Mouse (Mus musculus): ENCODE results near the gene Bcas2. TPM values are rescaled to one million over a fixed set of nuclear protein-coding genes. Genes with fewer than 3 reads are reported as not detected.

The Bcas2 gene
- total and polyA plus RNA-seq, 2 experiments from 2014 or later, result 103 to 234 TPM

DNA sequence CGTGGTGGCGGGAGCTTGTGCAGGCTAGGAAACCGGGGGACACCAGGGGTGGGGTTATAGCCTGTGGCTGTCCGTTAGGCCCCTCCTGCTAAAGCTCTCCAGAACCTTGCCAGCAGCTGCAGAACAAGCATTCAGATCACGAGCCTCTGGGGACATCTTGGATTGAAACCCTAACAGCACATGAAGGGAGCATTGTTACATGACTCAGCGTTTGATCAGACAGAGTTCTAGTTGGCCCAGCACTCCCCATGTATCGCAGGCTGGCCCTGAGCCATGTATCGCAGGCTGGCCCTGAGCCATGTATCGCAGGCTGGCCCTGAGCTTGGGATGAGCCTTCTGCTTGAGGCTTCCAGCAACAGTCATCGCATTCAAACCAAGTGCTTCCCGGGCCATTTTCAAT lies 30.2 kb upstream of the Bcas2 start:
- Histone ChIP-seq H3K4me1 (ENCODE audit: insufficient read depth, low read length) (no peaks in the 10 kb centered on the region), H3K4me2 (ENCODE audit: low read depth, low read length, poor library complexity, severe bottlenecking) (no peak overlapping the region), H3K27me3 (ENCODE audit: insufficient read depth, low read length) (no peaks in the 10 kb centered on the region), H3K27ac (ENCODE audit: low read depth, low read length) (no peak overlapping the region), H3K36me3 (ENCODE audit: insufficient read depth, low read length) (no peaks in the 10 kb centered on the region), H3K9me3 (ENCODE audit: low read length) (no peaks in the 10 kb centered on the region), H3K4me3 (ENCODE audit: low read depth, low read length) (no peak overlapping the region), H3K9ac (replicated peaks; ENCODE audit: low read length, poor library complexity, severe bottlenecking) (no peak overlapping the region)
- DNase-seq (ENCODE audit: low spot score) (no peak), ATAC-seq (ENCODE audit: low FRiP score) (no peak)
- 90% methylated on average over 11 of the region's 11 CpGs for whole genome bisulfite sequencing
- no peak for TF ChIP-seq CTCF (IDR thresholded peaks at IDR 0.05)

- no peak for ATAC-seq (ENCODE audit: low FRiP score)
- no peak overlapping the region for H3K4me3 ChIP-seq (ENCODE audit: low read depth, low read length)
These were observed 29.1 kb upstream of the Bcas2 start for GRCm38 (mm10) chr3:103142366-103142765.

DNA sequence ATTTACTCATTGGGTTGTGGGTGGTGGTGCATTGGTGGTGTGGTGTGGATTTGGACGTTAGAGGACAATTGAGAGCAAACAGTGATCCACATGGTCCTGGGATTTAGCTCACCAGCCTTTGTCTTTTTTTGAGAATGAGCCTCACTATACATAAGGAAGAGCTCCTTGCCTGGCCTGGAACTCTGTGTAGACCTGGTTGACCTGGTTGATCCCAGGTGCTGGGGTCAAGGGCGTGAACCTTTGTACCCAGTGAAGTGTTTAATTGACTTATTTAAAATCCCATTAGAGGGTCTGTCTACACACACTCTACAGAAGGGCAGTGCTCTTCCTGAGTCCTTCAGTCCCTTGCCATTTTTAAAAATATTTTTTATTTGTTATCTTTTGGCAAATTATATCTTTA lies 26.1 kb upstream of the Bcas2 start:
- H3K27me3 ChIP-seq (ENCODE audit: insufficient read depth, low read length), result no peaks in the 10 kb centered on the region
- ATAC-seq (ENCODE audit: low FRiP score) (no peak), DNase-seq (ENCODE audit: low spot score) (no peak)
- H3K9me3 ChIP-seq (ENCODE audit: low read length), result no peaks in the 10 kb centered on the region
- no peak overlapping the region for H3K4me3 ChIP-seq (ENCODE audit: low read depth, low read length)
- no peak overlapping the region for H3K4me2 ChIP-seq (ENCODE audit: low read depth, low read length, poor library complexity, severe bottlenecking)
- no peaks in the 10 kb centered on the region for H3K4me1 ChIP-seq (ENCODE audit: insufficient read depth, low read length)
- H3K9ac ChIP-seq (replicated peaks; ENCODE audit: low read length, poor library complexity, severe bottlenecking), result no peak overlapping the region
- WGBS, result 72% methylated on average over 2 of the region's 2 CpGs
- no peaks in the 10 kb centered on the region for H3K36me3 ChIP-seq (ENCODE audit: insufficient read depth, low read length)
- no peak for TF ChIP-seq CTCF (IDR thresholded peaks at IDR 0.05)
- no peak overlapping the region for H3K27ac ChIP-seq (ENCODE audit: low read depth, low read length)

More at GRCm38 (mm10) chr3:103142366-103142765, 29.1 kb upstream of the Bcas2 start:
- H3K9me3 ChIP-seq (ENCODE audit: low read length), result no peaks in the 10 kb centered on the region
- H3K27ac ChIP-seq (ENCODE audit: low read depth, low read length), result no peak overlapping the region
- H3K4me2 ChIP-seq (ENCODE audit: low read depth, low read length, poor library complexity, severe bottlenecking), result no peak overlapping the region
- H3K27me3 ChIP-seq (ENCODE audit: insufficient read depth, low read length), result no peaks in the 10 kb centered on the region
- no peaks in the 10 kb centered on the region for H3K4me1 ChIP-seq (ENCODE audit: insufficient read depth, low read length)
- no peak for DNase-seq (ENCODE audit: low spot score)
- no peak for TF ChIP-seq CTCF (IDR thresholded peaks at IDR 0.05)
- H3K36me3 ChIP-seq (ENCODE audit: insufficient read depth, low read length), result no peaks in the 10 kb centered on the region
- H3K9ac ChIP-seq (replicated peaks; ENCODE audit: low read length, poor library complexity, severe bottlenecking), result no peak overlapping the region
- WGBS, result 85% methylated on average over 10 of the region's 10 CpGs

DNA sequence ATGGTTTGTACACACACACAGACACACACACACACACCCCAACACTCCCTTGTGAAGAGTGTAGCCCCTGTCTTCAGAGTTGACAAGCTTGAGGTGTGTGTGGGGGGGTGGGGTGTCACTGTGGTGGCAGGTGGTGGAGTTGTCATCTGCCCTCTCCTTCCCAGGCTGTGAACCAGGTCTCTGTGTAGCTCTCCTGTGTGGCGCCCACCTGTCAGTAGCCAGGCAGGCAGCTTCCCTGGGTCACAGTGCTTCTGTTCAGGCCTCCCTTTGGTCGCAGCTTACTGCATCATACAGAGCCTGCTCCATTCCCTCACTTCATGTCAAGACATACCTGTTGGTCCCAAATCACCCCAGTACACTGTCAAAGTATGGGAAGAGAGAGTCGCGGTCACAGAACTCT lies 25.7 kb upstream of the Bcas2 start:
- no peaks in the 10 kb centered on the region for H3K27me3 ChIP-seq (ENCODE audit: insufficient read depth, low read length)
- TF ChIP-seq CTCF (IDR thresholded peaks at IDR 0.05), result no peak
- ATAC-seq (ENCODE audit: low FRiP score), result no peak
- H3K4me1 ChIP-seq (ENCODE audit: insufficient read depth, low read length), result no peaks in the 10 kb centered on the region
- H3K9me3 ChIP-seq (ENCODE audit: low read length), result no peaks in the 10 kb centered on the region
- WGBS, result 72% methylated on average over 4 of the region's 4 CpGs
- H3K4me2 ChIP-seq (ENCODE audit: low read depth, low read length, poor library complexity, severe bottlenecking), result no peak overlapping the region
- no peak overlapping the region for H3K9ac ChIP-seq (replicated peaks; ENCODE audit: low read length, poor library complexity, severe bottlenecking)
- no peaks in the 10 kb centered on the region for H3K36me3 ChIP-seq (ENCODE audit: insufficient read depth, low read length)
- no peak overlapping the region for H3K4me3 ChIP-seq (ENCODE audit: low read depth, low read length)
- no peak overlapping the region for H3K27ac ChIP-seq (ENCODE audit: low read depth, low read length)
- DNase-seq (ENCODE audit: low spot score), result no peak

DNA sequence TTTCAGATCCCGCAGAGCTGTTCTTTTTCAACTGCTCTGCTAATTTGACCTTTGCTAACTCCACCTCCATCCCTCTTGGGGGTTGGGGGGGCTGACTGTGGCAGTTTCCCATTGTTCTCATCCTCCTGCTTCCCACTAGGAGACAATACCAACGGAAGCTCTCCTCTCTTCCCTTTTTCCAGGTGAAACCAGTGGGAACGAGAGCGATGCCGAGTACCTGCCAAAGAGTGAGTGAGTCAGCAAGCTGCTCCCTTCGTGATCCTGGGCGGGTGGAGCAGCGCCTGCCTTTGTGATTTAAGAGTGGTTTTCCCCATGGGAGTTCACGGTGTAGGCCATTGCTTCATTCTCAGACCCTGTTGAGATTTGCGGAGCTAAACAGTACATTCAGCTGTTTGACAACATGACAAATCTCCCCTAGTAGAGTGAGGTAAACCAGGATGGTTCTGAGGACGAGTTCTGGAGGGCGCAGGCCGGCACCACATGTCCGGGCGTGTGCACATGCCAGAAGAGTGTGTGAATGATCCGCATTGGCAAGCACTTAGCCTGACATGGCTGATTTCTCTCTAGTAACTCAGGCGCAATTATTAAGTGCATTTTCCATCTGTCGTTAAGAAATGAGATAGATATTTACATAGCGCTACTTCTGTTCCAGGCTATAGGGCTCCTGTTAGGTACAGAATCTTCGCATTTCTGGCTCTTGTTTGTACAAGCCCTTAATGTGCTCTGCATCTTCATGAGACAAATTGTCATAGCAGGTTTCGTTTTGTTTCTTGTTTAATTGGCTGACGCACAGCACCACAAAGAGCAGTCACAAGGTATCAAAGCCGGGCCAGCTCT lies 24.9 kb upstream of the Bcas2 start:
- no peak overlapping the region for H3K9ac ChIP-seq (replicated peaks; ENCODE audit: low read length, poor library complexity, severe bottlenecking)
- no peak overlapping the region for H3K4me2 ChIP-seq (ENCODE audit: low read depth, low read length, poor library complexity, severe bottlenecking)
- H3K4me1 ChIP-seq (ENCODE audit: insufficient read depth, low read length), result no peaks in the 10 kb centered on the region
- WGBS, result 71% methylated on average over 23 of the region's 23 CpGs
- H3K27ac ChIP-seq (ENCODE audit: low read depth, low read length), result no peak overlapping the region
- no peaks in the 10 kb centered on the region for H3K9me3 ChIP-seq (ENCODE audit: low read length)
- ATAC-seq (ENCODE audit: low FRiP score) (no peak), DNase-seq (ENCODE audit: low spot score) (no peak)
- no peaks in the 10 kb centered on the region for H3K36me3 ChIP-seq (ENCODE audit: insufficient read depth, low read length)
- H3K4me3 ChIP-seq (ENCODE audit: low read depth, low read length), result no peak overlapping the region
- no peak for TF ChIP-seq CTCF (IDR thresholded peaks at IDR 0.05)
- H3K27me3 ChIP-seq (ENCODE audit: insufficient read depth, low read length), result no peaks in the 10 kb centered on the region

GRCm38 (mm10) chr3:103147775-103148174 lies 23.7 kb upstream of the Bcas2 start:
- WGBS, result 87% methylated on average over 4 of the region's 4 CpGs
- Histone ChIP-seq H3K9me3 (ENCODE audit: low read length) (no peaks in the 10 kb centered on the region), H3K9ac (replicated peaks; ENCODE audit: low read length, poor library complexity, severe bottlenecking) (no peak overlapping the region), H3K36me3 (ENCODE audit: insufficient read depth, low read length) (no peaks in the 10 kb centered on the region), H3K27me3 (ENCODE audit: insufficient read depth, low read length) (no peaks in the 10 kb centered on the region), H3K4me2 (ENCODE audit: low read depth, low read length, poor library complexity, severe bottlenecking) (no peak overlapping the region), H3K27ac (ENCODE audit: low read depth, low read length) (no peak overlapping the region), H3K4me1 (ENCODE audit: insufficient read depth, low read length) (no peaks in the 10 kb centered on the region), H3K4me3 (ENCODE audit: low read depth, low read length) (no peak overlapping the region)
- no peak for TF ChIP-seq CTCF (IDR thresholded peaks at IDR 0.05)
- no peak for ATAC-seq (ENCODE audit: low FRiP score)
- DNase-seq (ENCODE audit: low spot score), result no peak

All from midbrain, postnatal 0 days (tissue).